Mouse (Mus musculus): Measurements from ENCODE around the gene Nme6. TPM values are rescaled to one million over a fixed set of nuclear protein-coding genes. Genes with fewer than 3 reads are reported as not detected.
A peak's percentile ranks its signal among the peaks of the same experiment; 100 is the strongest.
"Not testable (repeated sequence)": the region's sequence is repeated elsewhere in the genome, so short reads cannot be mapped to it uniquely, and the experiment has no call there.

The Nme6 gene
- 12.8 and 25.8 TPM in 2 replicates for polyA plus RNA-seq (2011; ENCODE audit: insufficient read depth, insufficient read length, low replicate concordance, missing spikeins)

- peak; percentile 27; the same call in 1 of the 2 replicates for TF ChIP-seq POLR2A (IDR thresholded peaks at IDR 0.05; ENCODE audit: borderline replicate concordance, control insufficient read depth, low read depth, low read length)
- TF ChIP-seq CTCF (IDR thresholded peaks at IDR 0.05; ENCODE audit: control insufficient read depth, insufficient read depth, low read length): peak; percentile 65
- H3K4me1 ChIP-seq (ENCODE audit: control insufficient read depth, insufficient read depth, low read length): peaks cover 2% of the 10 kb centered on the region; the same call in 1 of the 2 replicates
- WGBS: under 1% methylated on average over 32 of the region's 32 CpGs
- peak within 1 kb of the TSS; percentile 40; the same call in 1 of the 2 replicates for H3K27ac ChIP-seq (ENCODE audit: control insufficient read depth, insufficient read depth, low read depth, low read length, poor library complexity)
- H3K4me3 ChIP-seq (replicated peaks; ENCODE audit: control insufficient read depth, low read depth, low read length): peak within 1 kb of the TSS; percentile 89
Observed at GRCm38 (mm10) chr9:109832391-109833087, at the start of gene Nme6. Gene Nme6, plus strand, starts transcription at chr9:109832749.

- not testable (repeated sequence) for H3K27ac ChIP-seq (ENCODE audit: control insufficient read depth, insufficient read depth, low read depth, low read length, poor library complexity); H3K4me1 ChIP-seq (ENCODE audit: control insufficient read depth, insufficient read depth, low read length); H3K4me3 ChIP-seq (replicated peaks; ENCODE audit: control insufficient read depth, low read depth, low read length)
- 75% methylated on average over 4 of the region's 4 CpGs for WGBS
Observed at GRCm38 (mm10) chr9:109790570-109790969, 42.0 kb upstream of the Nme6 start, which contains the start of gene Fbxw27. Gene Fbxw27, minus strand, starts transcription at chr9:109790670.

- 78% methylated on average over 2 of the region's 2 CpGs for WGBS
- Histone ChIP-seq H3K4me1 (ENCODE audit: control insufficient read depth, insufficient read depth, low read length) (no peaks in the 10 kb centered on the region), H3K27ac (ENCODE audit: control insufficient read depth, insufficient read depth, low read depth, low read length, poor library complexity) (no peak overlapping the region), H3K4me3 (replicated peaks; ENCODE audit: control insufficient read depth, low read depth, low read length) (no peak overlapping the region)
- no peak for TF ChIP-seq POLR2A (IDR thresholded peaks at IDR 0.05; ENCODE audit: borderline replicate concordance, control insufficient read depth, low read depth, low read length)
- TF ChIP-seq CTCF (IDR thresholded peaks at IDR 0.05; ENCODE audit: control insufficient read depth, insufficient read depth, low read length): no peak
Observed at GRCm38 (mm10) chr9:109795221-109795620, 37.3 kb upstream of the Nme6 start.

GRCm38 (mm10) chr9:109795811-109796210 lies 36.7 kb upstream of the Nme6 start:
- no peaks in the 10 kb centered on the region for H3K4me1 ChIP-seq (ENCODE audit: control insufficient read depth, insufficient read depth, low read length)
- WGBS: 74% methylated on average over 2 of the region's 2 CpGs
- TF ChIP-seq POLR2A (IDR thresholded peaks at IDR 0.05; ENCODE audit: borderline replicate concordance, control insufficient read depth, low read depth, low read length): no peak
- no peak for TF ChIP-seq CTCF (IDR thresholded peaks at IDR 0.05; ENCODE audit: control insufficient read depth, insufficient read depth, low read length)
- no peak overlapping the region for H3K27ac ChIP-seq (ENCODE audit: control insufficient read depth, insufficient read depth, low read depth, low read length, poor library complexity)
- no peak overlapping the region for H3K4me3 ChIP-seq (replicated peaks; ENCODE audit: control insufficient read depth, low read depth, low read length)

- whole genome bisulfite sequencing: 93% methylated on average over 1 of the region's 1 CpGs
- Histone ChIP-seq H3K4me3 (replicated peaks; ENCODE audit: control insufficient read depth, low read depth, low read length) (no peak overlapping the region), H3K27ac (ENCODE audit: control insufficient read depth, insufficient read depth, low read depth, low read length, poor library complexity) (no peak overlapping the region), H3K4me1 (ENCODE audit: control insufficient read depth, insufficient read depth, low read length) (no peaks in the 10 kb centered on the region)
- no peak for TF ChIP-seq POLR2A (IDR thresholded peaks at IDR 0.05; ENCODE audit: borderline replicate concordance, control insufficient read depth, low read depth, low read length)
- TF ChIP-seq CTCF (IDR thresholded peaks at IDR 0.05; ENCODE audit: control insufficient read depth, insufficient read depth, low read length): peak; percentile 31; the same call in 1 of the 2 replicates
Observed at GRCm38 (mm10) chr9:109798051-109798450, 34.5 kb upstream of the Nme6 start.

GRCm38 (mm10) chr9:109805596-109805995 lies 27.0 kb upstream of the Nme6 start:
- not testable (repeated sequence) for H3K27ac ChIP-seq (ENCODE audit: control insufficient read depth, insufficient read depth, low read depth, low read length, poor library complexity); H3K4me3 ChIP-seq (replicated peaks; ENCODE audit: control insufficient read depth, low read depth, low read length); H3K4me1 ChIP-seq (ENCODE audit: control insufficient read depth, insufficient read depth, low read length)
- 82% methylated on average over 2 of the region's 2 CpGs for WGBS

GRCm38 (mm10) chr9:109806260-109806659 lies 26.3 kb upstream of the Nme6 start:
- 52% methylated on average over 1 of the region's 1 CpGs for WGBS
- TF ChIP-seq POLR2A (IDR thresholded peaks at IDR 0.05; ENCODE audit: borderline replicate concordance, control insufficient read depth, low read depth, low read length): no peak
- TF ChIP-seq CTCF (IDR thresholded peaks at IDR 0.05; ENCODE audit: control insufficient read depth, insufficient read depth, low read length): no peak
- H3K4me3 ChIP-seq (replicated peaks; ENCODE audit: control insufficient read depth, low read depth, low read length): no peak overlapping the region
- no peak overlapping the region for H3K27ac ChIP-seq (ENCODE audit: control insufficient read depth, insufficient read depth, low read depth, low read length, poor library complexity)
- H3K4me1 ChIP-seq (ENCODE audit: control insufficient read depth, insufficient read depth, low read length): no peaks in the 10 kb centered on the region; the same call in 1 of the 2 replicates

GRCm38 (mm10) chr9:109806695-109807293 lies 25.8 kb upstream of the Nme6 start:
- no peak overlapping the region for H3K27ac ChIP-seq (ENCODE audit: control insufficient read depth, insufficient read depth, low read depth, low read length, poor library complexity)
- no peak overlapping the region for H3K4me3 ChIP-seq (replicated peaks; ENCODE audit: control insufficient read depth, low read depth, low read length)
- 77% methylated on average over 2 of the region's 2 CpGs for WGBS
- no peak for TF ChIP-seq CTCF (IDR thresholded peaks at IDR 0.05; ENCODE audit: control insufficient read depth, insufficient read depth, low read length)
- no peaks in the 10 kb centered on the region; the same call in 1 of the 2 replicates for H3K4me1 ChIP-seq (ENCODE audit: control insufficient read depth, insufficient read depth, low read length)

Measured in bone marrow, adult 2 months (tissue).